Mouse (Mus musculus): ENCODE data around the gene Hs3st1. TPM values are rescaled to one million over a fixed set of nuclear protein-coding genes. Genes with fewer than 3 reads are reported as not detected.
A peak's percentile ranks its signal among the peaks of the same experiment; 100 is the strongest.
"Not testable (repeated sequence)": the region's sequence is repeated elsewhere in the genome, so short reads cannot be mapped to it uniquely, and the experiment has no call there.

The Hs3st1 gene
- total RNA-seq (2021) = 10 to 100 TPM; 10.4 to 10.8 TPM

GRCm38 (mm10) chr5:39755375-39755774 is at the start of gene Hs3st1:
Hs3st1 (minus strand) TSS chr5:39755475.
- intact Hi-C loops (cut with DNase I) = loop anchor here (10.0 kb wide), 1 partner anchor 209 kb away; no protein-coding TSS in a partner anchor
- DNase-seq = not testable (repeated sequence)

GRCm38 (mm10) chr5:39804663-39805062 is 49.4 kb upstream of the Hs3st1 start:
- intact Hi-C loops (cut with DNase I) = no loop called here
- DNase-seq = no peak

- DNase-seq = peak; percentile 4 to 7
- intact Hi-C loops (cut with DNase I) = no loop called here
These were observed 48.7 kb upstream of the Hs3st1 start for GRCm38 (mm10) chr5:39803941-39804340.

- intact Hi-C loops (cut with DNase I) = no loop called here
- DNase-seq = no peak
These were observed 48.2 kb upstream of the Hs3st1 start for GRCm38 (mm10) chr5:39803457-39803856.

- DNase-seq = no peak
- intact Hi-C loops (cut with DNase I) = no loop called here
These were observed 46.8 kb upstream of the Hs3st1 start for GRCm38 (mm10) chr5:39802110-39802509.

- intact Hi-C loops (cut with DNase I) = no loop called here
- DNase-seq = peak; percentile 27 to 34
These were observed 21.9 kb upstream of the Hs3st1 start for GRCm38 (mm10) chr5:39777094-39777710.

GRCm38 (mm10) chr5:39771680-39772348 is 16.5 kb upstream of the Hs3st1 start:
- intact Hi-C loops (cut with DNase I) = no loop called here
- DNase-seq = no peak

- DNase-seq = no peak
- intact Hi-C loops (cut with DNase I) = loop anchor here (5.0 kb wide), 1 partner anchor 70 kb away; no protein-coding TSS in a partner anchor
These were observed 6.6 kb upstream of the Hs3st1 start for GRCm38 (mm10) chr5:39761682-39762456.

GRCm38 (mm10) chr5:39758890-39759475 is 3.7 kb upstream of the Hs3st1 start:
- intact Hi-C loops (cut with DNase I) = loop anchor here (10.0 kb wide), 1 partner anchor 206 kb away; no protein-coding TSS in a partner anchor
- DNase-seq = peak; percentile 16 to 18

- no peak for DNase-seq
- intact Hi-C loops (cut with DNase I) = no loop called here
These were observed 18.4 kb downstream of the Hs3st1 start for GRCm38 (mm10) chr5:39736843-39737242.

GRCm38 (mm10) chr5:39733750-39734443 is 21.4 kb downstream of the Hs3st1 start:
- DNase-seq = no peak
- intact Hi-C loops (cut with DNase I) = no loop called here

- intact Hi-C loops (cut with DNase I) = no loop called here
- DNase-seq = no peak
These were observed 22.1 kb downstream of the Hs3st1 start for GRCm38 (mm10) chr5:39733013-39733749.

- intact Hi-C loops (cut with DNase I) = no loop called here
These were observed 39.4 kb downstream of the Hs3st1 start for GRCm38 (mm10) chr5:39715694-39716550.

GRCm38 (mm10) chr5:39715193-39715592 is 40.1 kb downstream of the Hs3st1 start:
- intact Hi-C loops (cut with DNase I) = no loop called here
- DNase-seq = no peak

More at GRCm38 (mm10) chr5:39715694-39716550, 39.4 kb downstream of the Hs3st1 start:
- no peak for DNase-seq

- intact Hi-C loops (cut with DNase I) = no loop called here
- DNase-seq = no peak
These were observed 49.7 kb downstream of the Hs3st1 start for GRCm38 (mm10) chr5:39705539-39705938.

- DNase-seq = no peak
- intact Hi-C loops (cut with DNase I) = no loop called here
These were observed 94.4 kb downstream of the Hs3st1 start for GRCm38 (mm10) chr5:39660826-39661225.

- intact Hi-C loops (cut with DNase I) = no loop called here
- no peak for DNase-seq
These were observed 95.9 kb downstream of the Hs3st1 start for GRCm38 (mm10) chr5:39659417-39659816.

- intact Hi-C loops (cut with DNase I) = loop anchor here (2.0 to 5.0 kb wide), 3 partner anchors 187 to 862 kb away; no protein-coding TSS in a partner anchor
- DNase-seq = peak in 1 of 2 experiments; percentile 23
These were observed 110.4 kb downstream of the Hs3st1 start for GRCm38 (mm10) chr5:39644827-39645380.

All from heart, postnatal 10 days (tissue).